Mouse (Mus musculus) brain, embryonic 14.5 days (tissue): ENCODE results near the gene Arid1a.

Experiments
- CTCF ChIP-seq: fragments of 200-500 bp; IDR thresholded peaks from 2 replicates; pipeline ENCODE4 v1.5.1; 2012; ENCODE audit warnings: inconsistent platforms, mild to moderate bottlenecking, moderate library complexity, borderline replicate concordance; ENCODE audit not compliant: insufficient read depth, insufficient read length; ENCODE audit errors: extremely low read depth
- POLR2A ChIP-seq: fragments of 200-500 bp; IDR thresholded peaks from 2 replicates; pipeline ENCODE4 v1.6.1; 2012; ENCODE audit warnings: mild to moderate bottlenecking, inconsistent platforms, borderline replicate concordance; ENCODE audit not compliant: poor library complexity, insufficient read depth, insufficient read length, severe bottlenecking; ENCODE audit errors: extremely low read depth

GRCm38 (mm10) chr4:133651445-133651844 lies 105.1 kb downstream of the Arid1a start:
- no peak for TF ChIP-seq CTCF
- TF ChIP-seq POLR2A, result no peak
